Mouse (Mus musculus) monocyte, adult 5-6 weeks (primary cell): ENCODE measurements around the gene Thap2. TPM values are rescaled to one million over a fixed set of nuclear protein-coding genes. Genes with fewer than 3 reads are reported as not detected.
A peak's percentile ranks its signal among the peaks of the same experiment; 100 is the strongest.

Experiments
- ATAC-seq: fragments of 153-309, 156-312 bp; replicated peaks from 2 replicates; pipeline ENCODE4 v1.8.0; 2017; ENCODE audit warnings: mild to moderate bottlenecking; ENCODE audit not compliant: low TSS enrichment, insufficient number of reproducible peaks, severe bottlenecking, poor library complexity, low FRiP score
- total RNA-seq: library from RNA; stranded (forward); fragments of 200-1000, 200-491, 200-594 nt; gene quantifications from 3 replicates; pipeline ENCODE4 v1.2.3, GENCODE M21; 2017

Gene Thap2
- 3.4 to 16.1 TPM (median 5.0 TPM) in 3 replicates for total RNA-seq

GRCm38 (mm10) chr10:115384221-115385017 lies at the start of gene Thap2, which contains the start of gene Zfc3h1:
Gene Thap2 (minus strand): TSS chr10:115384443.
Gene Zfc3h1 (plus strand): TSS chr10:115384959.
- peak; percentile 95 for ATAC-seq

GRCm38 (mm10) chr10:115425351-115425750 lies 41.1 kb upstream of the Thap2 start:
- no peak for ATAC-seq

- ATAC-seq = no peak
Observed at GRCm38 (mm10) chr10:115421976-115422375, 37.7 kb upstream of the Thap2 start.

GRCm38 (mm10) chr10:115414056-115414455 lies 29.8 kb upstream of the Thap2 start:
- no peak for ATAC-seq

GRCm38 (mm10) chr10:115413496-115413895 lies 29.3 kb upstream of the Thap2 start:
- ATAC-seq = no peak

GRCm38 (mm10) chr10:115406393-115406792 lies 22.1 kb upstream of the Thap2 start:
- ATAC-seq = peak; percentile 61; the same call in 1 of the 2 replicates

GRCm38 (mm10) chr10:115391896-115392295 lies 7.7 kb upstream of the Thap2 start:
- no peak for ATAC-seq

GRCm38 (mm10) chr10:115391076-115391475 lies 6.8 kb upstream of the Thap2 start:
- no peak for ATAC-seq

GRCm38 (mm10) chr10:115387891-115388290 lies 3.6 kb upstream of the Thap2 start:
- ATAC-seq = no peak

- peak; percentile 18; the same call in 1 of the 2 replicates for ATAC-seq
Observed at GRCm38 (mm10) chr10:115385018-115386002, 1.1 kb upstream of the Thap2 start.

GRCm38 (mm10) chr10:115383644-115384220 lies 511 bp downstream of the Thap2 start:
- no peak for ATAC-seq

GRCm38 (mm10) chr10:115382846-115383643 lies 1.2 kb downstream of the Thap2 start:
- no peak for ATAC-seq

GRCm38 (mm10) chr10:115381506-115382084 lies 2.6 kb downstream of the Thap2 start:
- ATAC-seq = no peak

- ATAC-seq = no peak
Observed at GRCm38 (mm10) chr10:115363151-115363550, 21.1 kb downstream of the Thap2 start.

- 0 out of 2 replicates have a peak, but pooled peaks have one; percentile 2 for ATAC-seq
Observed at GRCm38 (mm10) chr10:115362623-115362964, 21.6 kb downstream of the Thap2 start.

- ATAC-seq = peak; percentile 94
Observed at GRCm38 (mm10) chr10:115361840-115362622, 22.2 kb downstream of the Thap2 start, which contains the start of gene Tmem19. Gene Tmem19 (minus strand): TSS chr10:115362501.

- no peak for ATAC-seq
Observed at GRCm38 (mm10) chr10:115359066-115359465, 25.2 kb downstream of the Thap2 start.
